Mouse (Mus musculus) spleen, adult 12 weeks (tissue): Measurements from ENCODE around the gene BC107364.
"Not testable (repeated sequence)": the region's sequence is repeated elsewhere in the genome, so short reads cannot be mapped to it uniquely, and the experiment has no call there.

Experiments used
- DNase-seq: peaks from one replicate; pipeline ENCODE4 v3.0.0; 2022; ENCODE audit warnings: low spot score

Gene BC107364

DNA sequence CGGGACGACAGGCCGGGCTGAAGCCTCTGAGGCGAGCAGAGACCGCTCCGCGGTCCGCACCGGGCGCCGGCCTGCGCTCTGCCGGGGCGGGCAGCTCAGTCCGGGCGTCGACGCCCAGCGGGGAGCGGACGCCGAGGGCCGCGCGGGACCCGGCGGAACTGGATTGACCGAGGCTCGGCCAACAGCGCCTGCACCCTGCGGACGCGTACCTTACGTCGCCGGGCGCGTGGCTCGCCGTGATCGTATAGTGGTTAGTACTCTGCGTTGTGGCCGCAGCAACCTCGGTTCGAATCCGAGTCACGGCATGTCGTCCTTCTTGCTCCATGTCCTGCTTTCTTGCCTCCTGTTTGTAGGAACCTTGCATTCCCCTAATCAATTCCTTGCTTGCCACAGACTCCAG lies at the start of gene BC107364:
Gene BC107364 (minus strand): TSS at position 45 of the 400 bp plus-strand sequence.
- not testable (repeated sequence) for DNase-seq

GRCm38 (mm10) chr3:96501391-96502115 lies 49.4 kb upstream of the BC107364 start:
- DNase-seq: peak; percentile 84

DNA sequence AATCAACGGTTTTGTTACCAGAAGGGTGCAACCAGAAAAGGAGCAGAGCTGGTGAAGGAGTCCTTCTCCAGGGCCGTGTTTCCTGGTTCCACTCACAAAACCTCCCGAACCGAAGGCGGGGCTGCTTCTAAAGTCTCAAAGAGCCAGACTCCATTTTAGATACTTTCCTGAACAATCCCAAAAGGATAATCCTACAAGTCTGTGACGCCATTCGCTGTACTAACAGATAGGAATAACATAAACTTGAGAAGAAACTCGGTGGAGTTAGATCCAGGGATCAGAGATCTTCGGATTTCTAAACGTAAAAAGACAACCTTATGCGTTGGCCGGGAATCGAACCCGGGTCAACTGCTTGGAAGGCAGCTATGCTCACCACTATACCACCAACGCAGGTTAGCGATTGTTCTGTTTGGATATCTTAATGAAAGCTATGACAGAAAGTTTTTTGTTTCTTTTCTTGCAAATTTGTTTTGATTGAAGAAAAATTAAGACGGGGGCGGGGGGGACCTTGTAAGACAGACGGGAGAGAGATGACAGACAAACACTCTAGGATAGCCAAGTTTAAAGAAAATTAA lies 48.7 kb upstream of the BC107364 start:
- peak; percentile 78 for DNase-seq

DNA sequence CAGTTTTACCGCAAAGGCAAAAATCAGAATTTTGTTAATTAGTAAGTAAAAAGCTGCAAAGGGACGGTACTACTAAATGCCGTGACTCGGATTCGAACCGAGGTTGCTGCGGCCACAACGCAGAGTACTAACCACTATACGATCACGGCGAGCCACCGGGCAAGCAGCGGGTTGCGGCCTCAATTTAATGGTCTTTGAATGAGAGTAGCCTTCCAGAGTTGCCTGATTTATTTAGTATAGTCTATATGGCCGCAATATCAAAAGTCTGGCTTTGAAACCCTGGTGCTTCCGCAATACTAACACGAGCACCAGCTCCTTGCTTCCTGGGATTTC lies 48.1 kb upstream of the BC107364 start:
- DNase-seq: peak; percentile 92

DNA sequence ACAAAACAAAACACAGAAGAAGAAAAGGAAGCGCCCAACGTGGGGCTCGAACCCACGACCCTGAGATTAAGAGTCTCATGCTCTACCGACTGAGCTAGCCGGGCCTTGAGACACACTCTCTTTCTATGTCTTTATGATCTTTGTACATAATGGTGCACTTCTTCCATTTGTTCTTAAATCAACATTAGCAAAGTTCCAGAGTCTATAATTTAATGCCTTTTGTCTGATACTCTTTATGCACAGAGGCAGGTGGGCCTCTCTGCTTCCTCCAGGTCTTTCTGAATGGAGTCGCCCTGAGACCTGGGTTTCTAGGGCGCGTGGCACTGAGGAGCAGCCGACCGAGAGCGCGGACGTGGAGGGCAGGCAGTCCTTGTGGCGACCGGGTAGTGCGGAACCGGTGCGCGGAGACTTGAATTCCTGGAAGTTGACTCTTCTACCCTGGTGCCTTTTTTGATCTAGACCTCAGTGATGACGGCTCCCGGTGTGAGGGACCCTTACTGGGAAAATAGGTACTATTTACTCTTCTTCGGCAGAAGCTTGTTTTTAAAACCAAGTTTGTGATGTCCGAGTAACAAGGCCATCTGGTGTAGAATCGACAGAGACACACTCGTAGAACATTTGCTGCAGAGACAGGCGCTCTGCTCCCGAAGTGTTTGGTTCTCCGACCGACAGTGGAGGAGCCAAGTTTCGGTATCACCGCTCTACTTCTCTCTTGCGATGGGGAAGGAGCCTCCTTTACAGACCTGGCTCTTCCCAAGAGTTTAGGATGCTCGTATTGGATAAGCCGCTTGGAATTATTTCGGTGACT lies 47.6 kb upstream of the BC107364 start:
- DNase-seq: peak; percentile 74

GRCm38 (mm10) chr3:96498476-96499245 lies 46.6 kb upstream of the BC107364 start:
- no peak for DNase-seq

DNA sequence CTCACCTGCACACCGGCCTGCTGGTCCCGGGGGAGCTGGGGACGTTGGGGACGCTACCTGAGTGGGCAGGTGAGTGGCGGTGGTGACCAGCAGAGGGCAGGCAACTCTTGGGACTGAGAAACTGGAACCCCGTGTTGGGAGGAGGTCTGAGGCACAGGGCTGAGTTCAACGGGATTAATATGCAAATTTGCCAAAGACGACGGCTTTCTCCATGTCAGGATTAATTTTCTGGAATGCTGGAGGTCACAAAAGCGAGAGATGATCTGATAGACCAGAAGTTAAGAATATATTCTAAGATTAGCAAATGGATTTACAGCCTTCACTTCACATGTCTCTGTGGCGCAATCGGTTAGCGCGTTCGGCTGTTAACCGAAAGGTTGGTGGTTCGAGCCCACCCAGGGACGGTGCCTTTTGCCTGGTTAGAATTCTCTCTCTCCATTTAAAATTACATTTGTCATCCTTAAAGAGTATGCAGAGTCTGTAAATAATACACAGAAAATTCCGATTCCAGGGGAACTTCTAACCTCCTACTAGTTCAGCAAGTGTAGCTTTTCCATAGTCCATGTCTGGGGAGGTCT lies 45.4 kb upstream of the BC107364 start:
- peak; percentile 67 for DNase-seq

DNA sequence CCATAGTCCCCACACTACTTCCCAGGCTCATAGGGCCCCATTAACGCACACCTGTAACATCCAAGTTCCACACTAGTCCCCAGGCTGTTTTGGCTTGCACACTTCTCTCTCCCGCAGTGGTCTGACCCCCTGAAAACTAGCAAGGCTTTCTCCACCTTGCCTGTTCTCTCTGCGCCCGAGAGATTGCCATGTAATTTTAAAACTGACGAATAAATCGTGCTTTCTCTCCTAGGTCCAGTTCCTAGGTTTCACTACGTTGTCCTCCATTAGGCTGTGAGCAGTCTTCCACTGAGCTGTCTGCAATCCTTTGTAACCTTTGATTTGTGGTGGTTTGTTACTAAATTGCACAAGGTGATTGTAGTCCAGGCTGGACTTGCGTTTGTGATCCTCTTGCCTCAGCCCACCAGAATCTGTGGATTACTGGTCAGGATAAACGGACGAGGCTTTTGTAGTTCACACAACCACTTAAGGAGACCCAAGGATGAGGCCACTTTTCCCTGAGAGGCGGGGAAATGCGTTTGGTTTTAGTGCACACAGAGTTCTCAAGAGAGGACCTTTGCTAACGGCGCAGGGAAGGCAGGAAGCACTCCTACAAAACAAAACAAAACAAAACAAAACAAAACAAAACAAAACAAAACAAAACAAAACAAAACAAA lies 44.6 kb upstream of the BC107364 start:
- not testable (repeated sequence) for DNase-seq

- no peak for DNase-seq
These were observed 44.1 kb upstream of the BC107364 start for GRCm38 (mm10) chr3:96496216-96496615.

DNA sequence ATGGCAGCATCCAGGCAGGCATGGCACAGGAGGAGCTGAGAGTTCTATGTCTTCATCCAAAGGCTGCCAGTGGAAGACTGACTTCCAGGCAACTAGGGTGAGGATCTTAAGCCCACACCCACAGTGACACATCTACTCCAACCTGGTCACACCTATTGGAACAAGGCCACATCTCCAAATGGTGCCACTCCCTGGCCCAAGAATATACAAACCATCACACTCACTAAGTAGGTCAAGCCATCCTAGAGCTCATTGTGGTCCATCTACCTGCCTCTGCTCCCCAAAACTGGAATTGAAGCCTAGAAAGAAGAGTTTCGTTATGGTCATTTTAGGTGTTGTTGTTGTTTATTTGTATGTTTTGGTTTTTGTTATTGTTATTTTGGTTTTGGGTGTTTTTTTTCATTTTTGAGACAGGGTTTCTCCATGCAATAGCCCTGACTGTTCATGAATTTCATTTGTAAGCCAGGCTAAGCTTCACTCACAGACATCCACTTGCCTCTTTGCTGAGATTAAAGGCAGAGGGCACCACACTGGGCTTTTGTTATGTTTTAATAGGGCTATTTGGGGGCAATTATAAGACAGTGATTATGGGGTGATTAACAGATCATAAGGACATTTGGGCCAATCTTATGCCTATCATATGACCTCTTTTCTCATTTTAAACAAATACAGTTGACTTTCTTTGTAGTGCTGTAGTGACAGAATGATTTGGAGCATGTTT lies 43.5 kb upstream of the BC107364 start:
- DNase-seq: no peak

GRCm38 (mm10) chr3:96494912-96495311 lies 42.8 kb upstream of the BC107364 start:
- no peak for DNase-seq

DNA sequence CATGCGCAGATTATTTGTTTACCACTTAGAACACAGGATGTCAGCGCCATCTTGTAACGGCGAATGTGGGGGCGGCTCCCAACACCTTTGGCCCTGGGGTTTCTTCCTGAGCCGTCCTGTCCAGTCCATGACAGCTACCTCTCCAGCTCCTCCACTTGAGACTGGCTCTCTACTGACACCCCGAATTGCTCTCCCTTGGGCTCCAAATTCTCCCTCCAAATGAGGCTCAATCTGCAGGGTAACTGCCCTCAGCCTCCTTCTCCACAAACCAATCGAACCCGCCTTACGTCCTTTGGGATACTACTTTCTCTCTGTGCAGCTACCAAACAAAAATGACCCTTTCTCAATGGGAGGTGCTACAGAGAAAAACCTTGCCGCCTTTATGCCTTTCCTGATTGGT lies 42.4 kb upstream of the BC107364 start:
- DNase-seq: not testable (repeated sequence)

DNA sequence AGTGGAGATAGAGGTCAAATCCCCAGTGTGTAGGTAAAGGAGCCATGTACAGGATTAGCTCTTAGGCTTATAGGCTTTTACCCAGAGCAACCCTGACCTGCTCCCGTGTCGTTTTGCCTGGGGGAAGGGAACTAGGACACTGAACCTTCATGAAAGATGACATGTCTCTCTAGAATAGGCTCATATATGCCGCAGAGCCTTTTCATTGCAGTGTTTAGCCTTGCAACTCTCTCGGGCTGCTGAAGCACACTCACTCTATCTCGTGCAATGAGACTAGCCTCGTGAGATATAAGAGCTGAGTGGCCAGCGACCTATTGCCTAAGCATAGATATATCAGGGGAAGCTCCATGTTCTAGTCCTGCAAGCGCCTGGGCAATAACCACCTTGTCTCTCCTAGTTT lies 37.5 kb upstream of the BC107364 start:
- DNase-seq: not testable (repeated sequence)

GRCm38 (mm10) chr3:96488907-96489629 lies 37.0 kb upstream of the BC107364 start:
- DNase-seq: not testable (repeated sequence)

DNA sequence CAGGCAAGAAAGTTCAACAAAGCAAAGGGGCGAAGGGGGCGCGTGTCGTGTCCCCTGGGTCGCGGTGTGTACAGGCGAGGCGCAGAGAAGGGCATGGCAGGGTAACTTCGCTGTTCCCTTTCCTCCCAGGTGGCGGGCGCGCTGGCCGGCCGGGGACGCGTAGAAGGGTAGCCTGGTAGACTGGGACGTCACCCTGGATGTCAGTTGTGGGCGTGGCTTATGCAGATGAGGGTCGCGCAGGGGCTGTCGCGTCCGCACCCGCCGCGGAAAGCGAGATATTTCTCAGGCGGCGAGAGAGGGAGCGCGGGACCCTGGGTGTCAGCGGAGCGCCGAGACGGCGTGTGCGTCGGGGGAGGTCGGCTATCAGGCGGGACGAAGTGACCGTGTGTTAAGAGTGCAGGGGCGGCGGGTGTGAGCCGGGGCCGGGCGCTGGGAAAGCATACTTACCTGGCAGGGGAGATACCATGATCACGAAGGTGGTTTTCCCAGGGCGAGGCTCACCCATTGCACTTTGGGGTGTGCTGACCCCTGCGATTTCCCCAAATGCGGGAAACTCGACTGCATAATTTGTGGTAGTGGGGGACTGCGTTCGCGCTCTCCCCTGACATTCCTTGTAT lies 36.3 kb upstream of the BC107364 start:
- not testable (repeated sequence) for DNase-seq

DNA sequence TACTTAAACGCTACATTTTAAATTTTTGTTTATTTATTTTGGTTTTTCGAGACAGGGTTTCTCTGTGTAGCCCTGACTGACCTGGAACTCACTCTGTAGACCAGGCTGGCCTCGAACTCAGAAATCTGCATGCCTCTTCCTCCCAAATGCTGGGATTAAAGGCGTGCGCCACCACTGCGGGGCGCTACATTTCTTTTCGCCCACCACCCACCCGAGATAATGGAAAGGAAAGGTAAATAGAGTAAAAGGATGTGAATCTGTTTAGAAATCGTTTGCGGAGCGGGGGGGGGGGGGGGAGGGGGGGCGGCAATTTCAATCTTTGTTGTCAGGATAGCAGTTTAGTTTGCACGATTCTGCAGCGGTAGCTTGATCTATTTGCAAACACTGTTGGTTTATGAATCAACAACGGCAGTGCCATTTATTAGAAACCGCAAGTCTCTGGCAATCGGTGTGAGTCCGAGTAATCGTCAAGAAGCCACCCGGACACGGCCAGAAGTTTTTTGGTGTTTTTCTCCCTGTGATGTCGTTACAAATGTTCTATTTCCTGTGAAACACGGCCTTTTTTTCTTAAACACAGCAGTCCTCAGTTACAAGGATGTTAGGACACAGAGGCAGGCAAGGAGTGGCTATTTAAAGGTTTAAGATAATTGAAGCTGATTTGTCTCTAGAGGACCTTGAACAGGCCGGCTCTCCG lies 35.6 kb upstream of the BC107364 start:
- DNase-seq: no peak

DNA sequence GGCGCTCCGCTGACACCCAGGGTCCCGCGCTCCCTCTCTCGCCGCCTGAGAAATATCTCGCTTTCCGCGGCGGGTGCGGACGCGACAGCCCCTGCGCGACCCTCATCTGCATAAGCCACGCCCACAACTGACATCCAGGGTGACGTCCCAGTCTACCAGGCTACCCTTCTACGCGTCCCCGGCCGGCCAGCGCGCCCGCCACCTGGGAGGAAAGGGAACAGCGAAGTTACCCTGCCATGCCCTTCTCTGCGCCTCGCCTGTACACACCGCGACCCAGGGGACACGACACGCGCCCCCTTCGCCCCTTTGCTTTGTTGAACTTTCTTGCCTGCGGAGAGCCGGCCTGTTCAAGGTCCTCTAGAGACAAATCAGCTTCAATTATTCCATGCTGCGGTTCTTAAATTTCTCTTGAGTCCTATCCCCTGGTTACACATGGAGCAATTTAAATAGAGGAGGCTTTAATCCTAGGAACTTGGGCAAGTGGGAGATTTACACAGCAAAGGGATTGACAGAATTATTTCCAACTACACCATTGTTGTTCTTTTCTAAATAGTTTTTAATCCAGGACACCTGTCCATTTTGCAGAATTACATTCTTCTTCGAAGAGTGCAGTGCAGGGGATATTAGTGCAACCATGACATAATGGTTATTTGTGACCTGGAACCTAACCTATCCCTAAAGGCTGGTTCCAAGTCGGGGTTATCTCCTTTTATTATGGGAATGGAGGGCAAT lies 34.9 kb upstream of the BC107364 start:
- DNase-seq: not testable (repeated sequence)
